Mouse (Mus musculus) gastrocnemius, adult 8-10 months (tissue): ENCODE measurements around the gene Cfap298. TPM values are rescaled to one million over a fixed set of nuclear protein-coding genes. Genes with fewer than 3 reads are reported as not detected.

Source experiments
- DNase-seq, 2 experiments: peaks; one replicate each; pipeline ENCODE4 v3.0.0; 2022; ENCODE audit warnings: low spot score in 2 of 2
- microRNA-seq: library from miRNA; unstranded; fragments of <30 nt; microRNA quantifications from one replicate; pipeline ENCODE4 v1.2.0, GENCODE M21; 2022
- total RNA-seq, 4 experiments: library from RNA; stranded (reverse); gene quantifications; 2 replicates each; pipeline ENCODE4 v1.2.4; 2022

The Cfap298 gene
- total RNA-seq, 4 experiments from 2014 or later, result 33.2 to 40.7 (median 36.2) TPM

DNA sequence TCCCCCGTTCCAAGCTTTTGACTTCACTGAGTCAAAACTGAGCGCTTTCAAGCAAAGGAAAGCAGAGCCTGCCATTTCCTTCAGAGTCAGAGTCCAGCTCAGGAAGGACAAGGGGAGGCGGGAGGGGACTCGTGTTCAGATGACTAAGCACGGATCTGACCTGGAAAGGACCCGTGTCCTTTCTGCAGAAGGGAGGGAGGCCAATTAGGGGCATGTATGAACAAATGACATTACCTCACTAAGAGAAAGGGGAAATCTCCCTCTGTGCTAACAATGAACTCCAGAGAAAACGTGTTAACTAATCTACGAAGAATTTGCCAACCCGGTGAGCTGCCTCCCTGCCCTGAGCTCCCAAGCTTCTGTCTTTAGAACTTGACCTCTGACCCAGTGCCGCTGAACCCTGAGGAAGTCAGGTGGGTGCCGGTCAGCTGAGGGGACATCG, 18.9 kb downstream of the Cfap298 start:
- no peak for DNase-seq

GRCm38 (mm10) chr16:90911766-90912165, 23.1 kb downstream of the Cfap298 start:
- DNase-seq, result no peak

DNA sequence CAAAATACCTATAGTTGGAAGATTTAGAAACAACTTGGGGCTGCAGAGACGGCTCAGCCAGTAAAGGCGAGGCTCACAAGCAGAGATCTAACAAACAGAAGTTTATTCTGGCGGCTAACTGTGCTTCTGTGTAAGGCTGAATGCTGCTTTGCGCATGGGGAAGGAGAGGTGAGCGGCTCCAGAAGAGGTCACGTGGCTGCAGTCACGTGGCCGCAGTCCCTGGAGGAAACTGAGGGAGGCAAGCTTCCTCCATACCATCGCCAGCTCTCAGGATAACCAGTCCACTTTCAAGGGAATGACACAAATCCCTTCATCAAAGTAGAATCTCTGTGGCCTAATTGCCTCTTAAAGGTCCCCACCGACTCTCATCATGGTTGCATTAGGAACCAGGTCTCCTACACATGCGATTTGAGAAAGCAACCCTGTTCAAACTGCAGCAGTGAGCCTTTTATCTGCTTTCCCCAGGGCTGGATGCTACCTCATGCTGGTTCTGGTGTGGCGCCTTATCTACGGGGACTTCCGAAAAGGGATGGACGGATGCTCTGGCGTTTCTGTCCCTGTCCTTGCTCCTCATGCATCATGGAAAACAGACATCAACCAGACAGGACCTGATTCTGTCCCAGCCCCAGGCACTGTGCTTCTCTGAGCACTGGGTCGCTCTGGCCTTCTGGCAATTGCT, 23.9 kb downstream of the Cfap298 start:
- no peak for DNase-seq

DNA sequence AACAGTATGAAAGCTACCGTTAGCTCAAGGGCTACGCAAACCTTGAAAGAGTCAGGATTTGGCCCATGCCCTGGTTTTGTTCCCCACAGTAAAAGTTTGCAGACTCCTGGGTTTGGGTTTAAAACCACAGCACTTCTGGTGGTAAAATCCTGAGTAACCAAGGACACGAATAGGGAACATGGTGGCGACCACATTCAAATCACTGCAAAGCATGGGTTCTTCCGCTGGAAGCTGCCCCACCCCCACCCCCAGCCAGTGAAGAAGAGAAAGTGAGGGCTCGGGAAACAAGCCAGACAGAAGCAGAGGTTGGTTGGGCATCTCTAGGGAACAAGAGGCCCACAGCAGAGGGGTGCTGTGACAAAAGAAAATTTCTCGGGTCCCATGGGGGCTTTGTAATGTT, 27.7 kb downstream of the Cfap298 start:
- no peak for DNase-seq

DNA sequence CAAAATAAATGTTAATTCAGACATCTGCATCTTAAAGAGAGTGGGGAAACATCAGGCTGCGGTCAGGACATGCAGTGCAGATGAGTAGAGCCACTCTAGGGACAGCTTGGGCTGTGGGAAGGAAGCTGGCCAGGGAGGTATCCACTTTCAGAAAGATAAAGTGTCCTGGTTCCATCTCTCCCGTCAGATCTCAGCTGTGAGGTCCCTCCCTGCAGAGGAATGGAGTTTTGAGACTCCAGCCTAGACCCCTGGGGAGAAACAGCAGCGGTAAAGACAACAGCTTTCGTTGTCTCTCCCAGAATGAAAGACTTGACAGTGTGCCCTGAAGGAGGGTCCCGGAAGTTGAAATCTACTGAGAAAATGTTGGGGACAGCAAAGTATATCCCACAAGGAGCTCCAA, 31.6 kb downstream of the Cfap298 start:
- no peak for DNase-seq

DNA sequence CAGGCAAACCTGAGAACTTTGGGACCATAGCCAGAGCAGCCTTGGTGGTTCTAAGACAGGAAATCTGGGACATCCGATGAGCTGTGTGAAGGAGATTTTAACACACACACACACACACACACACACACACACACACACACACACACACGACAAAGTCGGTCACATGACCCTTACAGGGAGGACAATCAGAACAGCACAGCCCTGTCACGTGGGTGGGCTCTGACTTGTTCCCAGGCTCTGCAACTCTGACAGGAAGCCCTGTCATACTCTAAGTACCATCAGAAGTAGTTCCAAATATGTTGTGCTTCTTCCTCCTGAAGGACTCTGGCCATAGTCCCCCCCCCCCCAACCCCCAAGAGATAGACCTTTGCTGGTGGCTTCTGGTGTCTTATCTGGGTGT, 33.5 kb downstream of the Cfap298 start:
- no peak for DNase-seq

- DNase-seq, result no peak
Measured at GRCm38 (mm10) chr16:90899498-90899897, 35.4 kb downstream of the Cfap298 start.

DNA sequence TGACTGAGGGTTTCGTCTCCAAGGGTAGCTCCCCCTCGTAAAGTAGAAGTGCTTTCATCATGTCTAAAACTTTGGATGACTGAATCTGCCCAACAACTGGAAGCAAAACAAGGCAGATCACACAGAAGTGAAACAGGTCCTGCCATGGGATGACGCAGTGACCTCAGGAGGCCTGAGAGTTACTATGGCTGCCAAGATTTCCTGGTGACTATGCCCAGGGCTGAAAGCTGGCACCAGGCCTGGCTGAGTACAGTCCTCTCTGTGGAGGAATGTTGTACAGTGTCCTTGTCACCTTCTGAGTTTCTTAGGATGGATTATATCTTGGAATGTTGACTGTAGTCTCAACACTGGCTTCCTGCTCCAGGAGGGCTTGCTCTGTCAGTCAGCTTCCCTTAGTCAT, 37.3 kb downstream of the Cfap298 start:
- no peak for DNase-seq

- DNase-seq, result no peak
Measured at GRCm38 (mm10) chr16:90893792-90894191, 41.1 kb downstream of the Cfap298 start.

DNA sequence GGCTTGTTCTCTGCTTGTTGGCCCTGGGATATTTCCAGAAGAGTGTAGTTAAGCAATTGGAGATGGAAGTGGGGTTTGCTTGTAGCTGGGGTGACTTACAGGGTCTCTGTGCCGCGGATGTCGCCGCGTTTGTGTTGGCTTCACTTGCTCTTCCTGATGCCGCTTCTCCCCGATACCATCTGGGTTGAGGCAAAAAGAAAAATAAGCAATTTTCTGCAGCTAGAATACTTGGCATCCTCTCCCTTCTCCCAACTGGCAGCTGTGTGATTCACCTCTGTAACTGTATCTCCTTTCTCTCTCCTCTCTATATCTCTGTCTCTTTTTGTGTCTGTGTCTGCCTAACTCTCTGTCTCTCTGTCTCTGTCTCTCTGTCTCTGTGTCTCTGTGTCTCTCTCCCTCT, 41.9 kb downstream of the Cfap298 start:
- no peak for DNase-seq

DNA sequence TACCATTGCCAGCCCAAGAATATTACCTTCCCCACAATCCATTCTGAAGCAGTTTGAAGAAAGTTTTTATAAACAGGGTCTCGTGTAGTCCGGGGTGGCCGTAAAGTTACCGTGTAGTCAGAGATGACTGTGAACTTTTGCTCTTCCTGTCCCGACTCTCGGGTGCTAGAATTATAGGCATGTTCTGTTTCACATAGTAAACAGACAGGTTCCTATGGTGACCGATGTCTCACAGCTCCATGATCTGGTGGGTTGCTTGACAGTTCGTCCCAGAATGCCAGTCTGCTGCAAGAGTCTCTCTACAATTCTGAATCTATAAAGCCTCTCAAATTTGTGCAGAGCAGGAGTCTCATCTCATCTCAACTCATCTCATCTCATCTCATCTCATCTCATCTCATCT, 42.8 kb downstream of the Cfap298 start:
- no peak for DNase-seq

GRCm38 (mm10) chr16:90891601-90892000, 43.3 kb downstream of the Cfap298 start:
- no peak for DNase-seq

- no peak for DNase-seq
Measured at GRCm38 (mm10) chr16:90890683-90891082, 44.2 kb downstream of the Cfap298 start.

- no peak for DNase-seq
Measured at GRCm38 (mm10) chr16:90885781-90886565, 48.9 kb downstream of the Cfap298 start.

GRCm38 (mm10) chr16:90885351-90885750, 49.6 kb downstream of the Cfap298 start:
- DNase-seq, result no peak

- DNase-seq, result no peak
Measured at GRCm38 (mm10) chr16:90882501-90882977, 52.4 kb downstream of the Cfap298 start.

DNA sequence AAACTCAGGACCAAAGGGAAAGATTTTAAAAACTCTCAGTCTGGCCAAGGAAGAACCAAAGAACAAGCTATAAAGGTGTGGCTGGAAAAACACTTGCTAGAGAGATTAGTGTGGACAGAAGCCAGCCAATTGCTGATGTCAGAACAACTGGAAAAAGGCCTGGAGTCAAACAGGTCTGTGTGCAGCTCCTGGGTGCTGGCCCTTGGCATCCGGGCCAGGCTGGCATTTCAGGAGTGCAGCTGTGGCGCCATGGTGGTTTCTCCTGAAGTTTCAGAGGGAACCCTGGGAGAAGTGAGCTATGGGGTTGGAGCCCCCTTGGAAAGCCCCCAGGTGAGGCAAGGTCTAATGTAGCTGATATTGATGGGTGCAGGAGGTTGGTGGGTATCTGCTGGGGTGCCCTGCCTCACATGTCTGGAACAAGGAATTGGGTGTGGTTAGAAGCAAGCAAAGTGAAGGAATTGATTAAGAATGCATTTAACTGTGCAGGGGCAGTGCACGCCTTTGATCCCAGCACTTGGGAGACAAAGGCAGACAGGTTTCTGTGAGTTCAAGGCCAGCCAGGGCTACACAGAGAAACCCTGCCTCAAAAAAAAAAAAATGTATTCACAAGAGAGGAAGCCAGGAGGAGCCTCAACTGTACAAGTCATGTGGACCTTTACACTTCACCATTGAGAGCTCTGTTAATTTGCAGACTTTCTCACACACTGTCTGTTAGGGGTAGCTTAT, 56.6 kb downstream of the Cfap298 start:
- no peak for DNase-seq

Small RNA genes within 50 kb of the gene (microRNA-seq; reads per million reads assigned to microRNA genes)
- gene Gm22933, result not detected

Other genes with a start within 250 kb of the Cfap298 start
- 1 to 10 TPM in 1 of 4 experiments, under 1 TPM in 3; 0.59 to 1.2 (median 0.74) TPM for gene Mis18a, start 207.7 kb downstream of the Cfap298 start, total RNA-seq
- gene Mrap, start 196.9 kb downstream of the Cfap298 start, total RNA-seq, result 1 to 10 TPM in 2 of 4 experiments, under 1 TPM in 1, not detected in 1; 0.31 to 3.3 (median 1.2) TPM
- gene Urb1, start 124.7 kb downstream of the Cfap298 start, total RNA-seq, result 1 to 10 TPM; 4.2 to 4.7 (median 4.3) TPM
- under 1 TPM in 3 of 4 experiments, not detected in 1; 0.34 to 0.56 (median 0.38) TPM for gene Eva1c, start 108.4 kb downstream of the Cfap298 start, total RNA-seq
- 1 to 10 TPM; 6.8 to 9.8 (median 8.5) TPM for gene Synj1, start 76.2 kb upstream of the Cfap298 start, total RNA-seq
- gene Paxbp1, start 109.4 kb upstream of the Cfap298 start, total RNA-seq, result 10 to 100 TPM in 1 of 4 experiments, 1 to 10 TPM in 3; 5.0 to 10.3 (median 6.2) TPM
- gene 4932438H23Rik, start 160.0 kb upstream of the Cfap298 start, total RNA-seq, result under 1 TPM in 3 of 4 experiments, not detected in 1; 0.19 to 0.39 (median 0.34) TPM